Mouse (Mus musculus): ENCODE data around the gene Vat1.
"Not testable (repeated sequence)": the region's sequence is repeated elsewhere in the genome, so short reads cannot be mapped to it uniquely, and the experiment has no call there.

Gene Vat1

DNA sequence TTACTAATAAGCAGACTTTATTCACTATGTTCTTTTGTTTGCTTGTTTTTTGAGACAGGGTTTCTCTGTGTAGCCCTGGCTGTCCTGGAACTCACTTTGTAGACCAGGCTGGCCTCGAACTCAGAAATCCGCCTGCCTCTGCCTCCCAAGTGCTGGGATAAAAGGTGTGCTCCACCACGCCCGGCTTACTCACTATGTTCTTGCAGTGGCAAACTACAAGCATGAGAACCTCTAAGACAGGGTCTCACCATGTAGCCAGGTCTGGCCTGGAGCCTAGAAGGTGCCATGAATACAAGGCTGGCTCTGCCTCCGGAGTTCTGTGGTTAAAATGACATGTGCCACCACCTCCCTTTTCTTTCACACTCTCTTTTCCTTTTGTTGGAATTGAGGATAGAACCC, 521 bp upstream of the Vat1 start:
- not testable (repeated sequence) for DNase-seq (ENCODE audit: low spot score)

DNA sequence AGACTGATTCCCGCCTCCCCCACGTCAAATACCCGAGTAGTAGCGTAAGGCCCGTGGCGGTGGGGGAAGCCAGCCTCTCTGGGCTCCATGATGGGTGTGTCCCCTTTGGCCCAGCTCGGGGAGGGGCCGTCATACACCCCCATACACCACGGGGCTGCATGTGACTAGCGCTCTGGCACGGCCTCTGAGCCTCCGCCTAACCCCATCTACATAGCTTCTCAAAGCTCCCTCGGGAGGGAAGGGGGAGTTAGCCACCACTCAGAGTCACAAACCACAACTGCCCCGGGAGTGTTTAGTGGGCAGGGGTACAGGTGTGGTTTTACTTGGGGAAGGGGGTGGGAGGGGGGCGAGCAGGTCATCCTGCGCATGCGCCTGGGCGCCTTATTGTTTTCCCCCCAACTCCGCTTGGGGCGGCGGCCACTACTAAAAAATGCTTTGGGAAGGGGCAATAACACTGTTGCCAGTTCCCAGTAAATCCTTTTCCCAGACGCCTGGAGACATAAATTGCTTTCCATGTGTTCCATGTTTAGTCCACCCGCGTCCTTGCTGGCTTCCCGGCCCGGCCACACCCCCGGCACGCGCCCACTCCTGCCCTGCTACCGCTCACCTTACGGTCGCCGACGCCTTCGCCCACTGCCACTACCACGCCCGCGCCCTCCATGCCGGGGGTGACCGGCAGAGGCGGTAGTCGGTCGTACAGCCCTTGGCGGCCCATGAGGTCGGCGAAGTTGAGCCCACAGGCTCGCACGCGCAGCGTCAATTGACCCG, 745 bp downstream of the Vat1 start:
- DNase-seq (ENCODE audit: low spot score) = no peak

DNA sequence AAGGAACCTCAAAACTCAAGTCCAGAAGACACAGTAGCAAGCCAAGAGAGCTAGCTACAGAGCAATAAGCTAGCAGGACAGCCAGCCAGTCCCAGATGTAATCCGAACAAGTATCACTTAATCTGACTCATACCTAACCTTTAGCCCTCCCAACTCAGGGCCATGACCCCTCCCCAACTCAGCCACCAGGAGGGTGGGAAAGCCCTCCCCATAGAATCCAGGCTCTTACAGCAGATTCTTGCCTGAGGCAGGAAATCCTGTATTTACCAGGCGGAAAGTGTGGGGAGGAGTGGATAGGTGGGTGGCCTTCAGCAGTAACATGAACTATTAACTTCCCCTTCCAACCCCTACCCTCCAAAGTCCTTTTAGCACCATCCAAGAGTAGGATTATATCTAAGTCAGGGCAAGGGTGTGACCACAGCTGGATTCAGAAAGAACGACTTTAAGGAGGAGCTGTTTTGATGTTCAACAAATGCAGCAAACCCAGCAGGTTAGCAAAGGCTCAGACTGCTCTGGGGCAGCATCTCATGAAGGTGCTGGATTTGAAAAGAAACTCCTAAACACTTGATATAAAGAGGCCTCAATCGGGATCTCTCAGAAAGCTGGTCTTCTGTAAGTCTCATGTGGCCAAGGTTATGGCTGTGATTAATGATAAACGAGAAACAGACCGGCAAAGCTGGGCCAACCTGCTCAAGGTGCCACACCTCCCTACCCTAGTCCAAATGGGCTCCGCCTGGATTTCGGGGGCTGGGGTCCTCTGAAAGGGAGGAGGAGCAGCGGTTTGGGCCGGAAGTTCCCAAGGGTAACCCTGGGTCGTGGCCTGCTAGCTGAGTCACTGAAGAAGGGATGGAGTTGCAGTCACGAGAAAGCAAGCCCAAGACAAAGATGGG, 1.6 kb downstream of the Vat1 start, which contains the start of gene Rnd2:
Gene Rnd2 (plus strand): TSS at position 789 of the 890 bp plus-strand sequence.
- DNase-seq (ENCODE audit: low spot score) = no peak

DNA sequence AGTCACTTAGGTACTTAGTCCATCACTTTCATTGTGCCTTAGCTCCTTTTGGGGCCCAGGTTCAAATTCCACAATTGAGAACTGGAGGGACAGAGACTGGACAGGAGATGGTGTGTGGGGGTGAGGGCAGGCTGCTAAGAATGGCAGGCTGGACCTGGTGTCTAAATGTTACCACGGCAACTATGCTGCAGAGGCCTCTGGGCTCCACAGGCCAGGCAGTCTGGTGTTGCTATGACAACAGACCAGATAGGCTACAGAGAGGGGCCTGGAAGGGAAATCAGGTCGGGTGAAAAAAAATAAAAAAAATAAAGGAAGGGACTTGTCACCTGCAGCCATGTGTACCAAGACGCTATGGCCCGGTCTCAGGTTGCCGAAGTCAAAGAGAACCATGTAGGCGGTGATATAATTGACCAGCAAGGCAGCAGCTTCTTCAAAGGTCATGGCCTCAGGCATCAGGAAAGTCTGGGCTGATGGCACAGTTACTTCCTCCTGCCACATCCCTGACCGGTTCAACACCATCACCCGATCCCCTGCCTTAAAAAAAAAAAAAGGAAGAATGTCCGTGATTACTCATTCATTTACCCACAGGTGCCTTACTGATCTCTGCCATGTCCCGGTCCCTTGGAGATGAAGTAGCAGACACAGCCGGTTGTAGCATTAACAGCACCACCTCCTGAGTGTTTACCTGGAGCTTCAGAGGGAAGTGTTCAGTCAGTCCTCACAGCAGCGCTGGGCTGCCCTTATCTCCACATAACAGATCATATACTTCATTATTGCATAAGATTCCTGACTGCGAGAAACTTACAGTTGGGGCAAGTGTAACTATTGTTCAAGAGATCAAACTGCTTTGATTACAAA, 3.2 kb downstream of the Vat1 start:
- DNase-seq (ENCODE audit: low spot score) = no peak

DNA sequence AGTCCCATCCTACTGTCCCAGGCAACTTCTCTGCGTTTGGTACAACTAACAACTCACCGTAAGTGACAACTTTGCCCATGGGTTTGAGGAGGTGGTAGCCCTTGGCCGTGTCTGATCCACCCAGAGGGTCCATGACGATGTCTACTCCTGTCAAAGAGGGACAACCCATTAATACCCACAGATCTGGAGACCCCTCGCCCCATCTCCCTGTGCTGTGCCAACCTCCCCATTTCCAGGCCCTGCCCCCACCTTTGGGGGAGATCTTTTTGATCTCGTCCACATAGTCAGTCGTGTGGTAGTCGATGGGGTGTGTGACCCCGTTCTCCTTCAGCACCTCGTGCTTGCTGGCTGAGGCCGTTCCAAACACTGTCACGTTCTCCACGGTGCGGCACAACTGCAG, 3.9 kb downstream of the Vat1 start:
- no peak for DNase-seq (ENCODE audit: low spot score)

DNA sequence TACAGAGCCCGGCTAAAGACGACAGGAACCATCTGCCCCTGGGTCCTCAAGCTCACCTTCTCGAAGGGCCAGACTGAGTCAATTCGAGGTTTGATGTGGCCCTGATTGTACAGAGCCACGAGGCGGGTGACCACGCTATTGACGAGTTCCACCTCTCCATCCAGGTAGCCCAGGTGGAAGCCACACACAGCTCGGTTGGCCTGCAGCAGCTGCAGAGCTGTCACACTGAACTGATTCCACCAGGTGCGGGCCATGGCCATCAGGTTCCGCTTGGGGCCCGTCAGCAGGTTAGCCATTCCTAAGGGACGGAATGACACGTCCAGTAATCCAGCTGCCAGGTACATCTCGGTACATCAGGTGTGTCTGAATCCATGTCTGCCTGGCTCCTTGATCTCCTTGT, 5.7 kb downstream of the Vat1 start:
- DNase-seq (ENCODE audit: low spot score) = no peak

DNA sequence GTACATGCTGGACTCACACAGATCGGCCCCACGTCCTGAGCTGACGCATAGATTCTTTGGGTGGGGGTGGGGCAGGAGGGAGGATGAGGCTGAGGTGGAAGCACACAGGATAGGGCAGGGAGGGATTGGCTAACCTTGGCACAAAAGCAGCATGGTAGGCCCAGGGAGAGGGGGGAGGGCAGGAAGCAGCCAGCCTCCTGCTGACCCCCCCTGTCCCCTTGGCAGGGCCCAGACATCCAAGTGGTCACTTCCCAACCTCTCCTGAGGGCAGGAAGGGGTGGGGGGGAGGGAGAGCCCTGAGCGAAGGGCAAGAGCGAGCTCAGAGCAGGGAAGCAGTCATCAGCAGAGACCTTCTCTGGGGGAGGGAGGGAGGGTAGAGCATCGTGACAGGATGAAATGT, 6.3 kb downstream of the Vat1 start:
- DNase-seq (ENCODE audit: low spot score) = no peak

DNA sequence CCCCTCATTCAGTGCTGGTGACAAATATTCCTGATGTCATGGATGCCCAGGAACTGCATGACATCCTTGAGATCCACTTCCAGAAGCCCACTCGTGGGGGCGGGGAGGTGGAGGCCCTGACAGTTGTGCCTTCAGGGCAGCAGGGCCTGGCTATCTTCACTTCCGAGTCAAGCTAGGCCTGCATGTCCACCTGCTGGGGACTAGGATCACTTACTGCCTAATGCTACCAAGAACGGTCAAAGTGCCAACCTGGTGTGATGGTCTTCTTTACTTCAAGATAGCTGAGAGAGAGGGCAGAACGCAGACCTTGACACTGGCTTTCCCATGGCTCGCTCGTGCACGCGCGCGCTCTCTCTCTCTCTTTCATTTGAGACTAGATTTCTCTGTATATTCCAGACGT, 7.8 kb downstream of the Vat1 start:
- DNase-seq (ENCODE audit: low spot score) = no peak

DNA sequence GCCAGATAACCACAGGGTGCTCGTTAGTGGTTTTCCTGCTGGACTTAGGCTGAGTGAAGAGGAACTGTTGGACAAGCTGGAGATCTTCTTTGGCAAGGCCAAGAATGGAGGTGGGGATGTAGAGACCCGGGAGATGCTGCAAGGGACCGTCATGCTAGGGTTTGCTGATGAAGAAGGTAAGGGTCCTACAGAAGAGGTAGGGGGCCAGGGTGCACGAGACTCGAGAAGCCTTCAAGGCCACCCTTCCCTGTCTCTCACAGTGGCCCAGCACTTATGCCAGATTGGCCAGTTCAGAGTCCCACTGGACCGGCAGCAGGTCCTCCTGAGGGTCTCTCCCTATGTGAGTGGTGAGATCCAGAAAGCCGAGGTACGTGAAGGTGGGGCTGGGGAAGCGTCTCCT, 8.4 kb downstream of the Vat1 start:
- DNase-seq (ENCODE audit: low spot score) = no peak

DNA sequence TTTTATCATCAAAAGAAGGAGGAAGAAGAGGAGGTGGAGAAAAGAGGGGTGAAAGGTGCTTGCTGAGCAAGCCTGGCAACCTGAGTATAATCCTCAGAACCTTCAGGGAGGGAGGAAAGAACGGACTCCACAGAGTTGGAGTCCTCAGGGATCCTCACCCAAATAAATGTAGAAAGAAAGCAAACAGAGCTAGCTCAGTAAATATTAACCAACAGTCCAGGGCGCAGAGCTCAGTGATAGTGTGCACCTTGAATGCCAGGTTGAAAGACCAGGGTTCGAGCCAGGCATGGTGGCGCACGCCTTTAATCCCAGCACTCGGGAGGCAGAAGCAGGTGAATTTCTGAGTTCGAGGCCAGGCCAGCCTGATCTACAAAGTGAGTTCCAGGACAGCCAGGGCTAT, 10.4 kb downstream of the Vat1 start:
- no peak for DNase-seq (ENCODE audit: low spot score)

DNA sequence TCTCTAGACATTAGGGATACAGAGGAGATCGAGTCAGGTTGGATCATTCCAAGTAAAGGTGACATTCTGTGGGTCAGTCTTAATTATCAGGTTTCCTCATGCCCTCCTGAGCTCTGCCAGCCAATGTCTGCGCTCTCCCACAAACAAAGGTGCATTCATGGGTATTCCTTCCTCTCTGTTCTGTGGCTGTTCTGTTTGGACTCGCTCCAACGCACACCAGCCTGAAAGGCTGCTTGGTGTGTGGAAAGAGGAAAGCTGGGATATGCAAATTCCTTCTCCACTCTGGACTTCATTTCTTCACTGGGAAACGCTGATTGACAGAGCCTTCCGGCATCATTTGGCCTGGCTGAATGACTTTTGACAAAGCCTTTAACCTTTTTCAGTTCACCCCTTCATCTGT, 11.3 kb downstream of the Vat1 start:
- no peak for DNase-seq (ENCODE audit: low spot score)

DNA sequence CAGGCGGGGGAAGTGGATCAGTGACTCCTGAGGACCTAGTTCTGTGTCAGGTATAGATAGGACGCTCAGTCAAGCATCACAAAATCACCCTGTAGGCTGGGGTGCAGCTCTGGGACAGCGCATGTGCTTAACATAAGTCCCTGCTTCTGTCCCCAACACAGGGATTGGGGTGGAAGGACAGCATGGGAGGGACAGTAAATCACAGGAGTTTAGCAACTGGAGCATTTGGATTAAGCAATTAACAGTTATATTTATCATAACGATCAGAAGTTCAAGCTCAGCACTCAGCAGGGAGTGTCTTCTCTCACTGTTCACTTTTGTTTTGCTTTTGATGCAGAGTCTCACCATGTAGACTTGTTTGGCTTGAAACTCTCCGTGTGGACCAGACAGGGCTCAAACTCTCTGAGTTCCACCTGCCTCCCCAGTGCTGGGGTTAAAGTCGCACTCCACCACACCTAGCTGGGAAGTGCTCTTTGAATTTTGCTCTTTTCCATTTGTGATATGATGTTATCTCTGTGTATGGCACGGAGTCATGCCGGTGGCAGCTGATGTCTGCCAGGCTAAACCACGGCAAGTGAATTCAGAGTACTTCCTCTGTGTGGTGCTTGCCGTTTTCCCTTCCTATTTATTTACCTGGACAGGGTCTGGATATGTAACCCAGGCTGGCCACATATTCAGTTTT, 13.8 kb downstream of the Vat1 start:
- DNase-seq (ENCODE audit: low spot score) = no peak

DNA sequence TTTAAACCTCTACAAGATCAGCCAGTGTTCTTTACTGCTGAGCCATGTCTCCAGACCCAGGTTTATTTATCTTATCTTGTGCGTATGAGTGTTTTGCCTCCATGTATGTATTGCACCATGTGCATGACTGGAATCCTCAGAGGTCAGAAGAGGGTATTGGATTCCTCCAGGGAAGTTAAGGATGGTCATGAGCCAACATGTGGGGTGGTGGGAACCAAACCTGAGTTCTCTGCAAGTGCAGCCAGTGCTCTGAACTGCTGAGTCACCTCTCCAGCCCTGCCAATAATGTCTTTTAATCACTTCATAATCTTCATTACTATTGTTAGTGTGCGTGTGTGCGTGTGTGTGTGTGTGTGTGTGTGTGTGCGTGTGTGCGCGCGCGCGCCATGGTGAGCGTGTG, 14.5 kb downstream of the Vat1 start:
- DNase-seq (ENCODE audit: low spot score) = no peak

DNA sequence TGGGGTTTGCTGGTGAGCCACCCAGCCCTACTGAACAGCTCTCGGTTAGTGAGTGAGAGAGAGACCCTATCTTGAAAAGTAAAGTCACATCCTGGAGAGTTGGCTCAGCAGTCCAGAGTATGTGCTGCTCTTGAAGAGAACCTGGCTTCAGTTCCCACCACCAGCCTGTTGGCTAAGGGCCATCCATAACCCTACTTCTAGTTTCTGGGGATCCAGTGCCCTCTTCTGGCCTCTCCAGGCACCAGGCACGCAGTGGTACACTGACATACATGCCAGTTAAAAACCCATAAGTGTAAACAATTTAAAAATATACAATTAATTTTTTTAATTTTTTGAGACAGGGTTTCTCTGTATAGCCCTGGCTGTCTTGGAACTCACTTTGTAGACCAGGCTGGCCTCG, 15.6 kb downstream of the Vat1 start:
- DNase-seq (ENCODE audit: low spot score) = no peak

DNA sequence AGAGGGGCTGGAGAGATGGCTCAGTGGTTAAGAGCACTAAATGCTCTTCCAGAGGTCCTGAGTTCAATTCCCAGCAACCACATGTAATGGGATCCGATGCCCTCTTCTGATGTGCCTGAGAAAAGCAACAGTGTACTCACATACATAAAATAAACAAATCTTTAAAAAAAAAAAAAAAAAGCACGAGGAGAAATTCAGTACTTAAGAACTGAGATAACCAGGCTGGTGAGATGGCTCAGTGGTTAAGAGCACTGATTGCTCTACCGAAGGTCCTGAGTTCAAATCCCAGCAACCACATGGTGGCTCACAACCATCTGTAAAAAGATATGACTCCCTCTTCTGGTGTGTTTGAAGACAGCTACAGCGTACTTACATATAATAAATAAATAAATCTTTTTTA, 16.4 kb downstream of the Vat1 start:
- not testable (repeated sequence) for DNase-seq (ENCODE audit: low spot score)

DNA sequence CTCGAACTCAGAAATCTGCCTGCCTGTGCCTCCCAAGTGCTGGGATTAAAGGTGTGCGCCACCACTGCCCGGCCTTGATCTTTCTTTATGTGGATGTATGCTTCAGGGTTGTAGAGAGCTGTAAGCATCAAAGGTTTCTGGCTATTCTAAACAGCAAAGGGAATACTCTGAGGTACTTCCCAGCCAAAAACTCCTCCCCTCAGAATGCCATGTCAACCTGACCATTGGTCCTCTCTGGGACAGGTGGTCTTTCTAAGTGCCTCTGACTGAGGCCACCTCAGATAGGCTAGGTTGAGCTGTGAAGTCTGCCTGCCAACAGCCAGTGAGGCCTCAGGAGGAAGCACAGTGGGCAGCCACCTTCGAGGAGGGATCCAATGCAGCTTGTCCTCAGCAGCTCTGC, 17.1 kb downstream of the Vat1 start:
- no peak for DNase-seq (ENCODE audit: low spot score)

DNA sequence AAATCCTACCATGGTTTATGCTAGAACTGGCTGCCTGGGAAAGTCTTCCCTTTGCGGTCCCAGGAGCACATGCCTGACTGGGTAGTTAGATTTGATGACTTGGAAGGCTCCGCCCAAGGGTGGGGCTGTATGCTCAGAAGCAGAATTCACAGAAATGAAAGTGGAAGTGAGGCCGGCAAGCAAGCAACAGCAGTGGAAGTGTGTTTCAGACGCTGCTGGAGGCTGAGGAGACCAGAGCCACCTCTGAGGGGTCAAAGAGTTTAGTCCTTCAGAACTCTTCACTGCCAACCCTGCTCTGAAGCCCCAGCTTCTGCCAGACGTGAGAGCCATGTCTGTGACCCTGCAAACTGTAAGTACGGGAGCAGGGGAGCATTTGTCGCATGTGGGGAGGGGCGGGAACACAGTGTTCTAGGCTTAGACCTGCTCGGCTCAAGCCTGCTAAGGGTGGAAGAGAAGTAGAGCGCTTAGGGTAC, 17.7 kb downstream of the Vat1 start, which contains the start of gene Ifi35:
Gene Ifi35 (plus strand): TSS at position 134 of the 473 bp plus-strand sequence.
- DNase-seq (ENCODE audit: low spot score) = peak; percentile 93

DNA sequence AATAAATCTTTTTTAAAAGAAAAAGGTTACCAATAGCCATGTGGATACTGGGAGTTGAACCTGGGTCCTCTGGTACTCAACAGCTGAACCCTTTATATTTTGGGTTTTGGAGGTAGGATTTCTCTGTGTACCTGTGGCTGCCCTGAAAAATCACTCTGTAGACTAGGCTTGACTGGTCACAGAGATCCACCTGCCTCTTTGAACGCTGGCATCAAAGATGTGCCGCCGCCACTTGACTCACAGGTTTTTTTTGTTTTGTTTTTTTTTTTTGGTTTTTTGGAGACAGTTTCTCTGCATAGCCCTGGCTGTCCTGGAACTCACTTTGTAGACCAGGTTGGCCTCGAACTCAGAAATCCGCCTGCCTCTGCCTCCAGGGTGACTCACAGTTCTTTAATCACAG, 18.2 kb downstream of the Vat1 start:
- DNase-seq (ENCODE audit: low spot score) = no peak

DNA sequence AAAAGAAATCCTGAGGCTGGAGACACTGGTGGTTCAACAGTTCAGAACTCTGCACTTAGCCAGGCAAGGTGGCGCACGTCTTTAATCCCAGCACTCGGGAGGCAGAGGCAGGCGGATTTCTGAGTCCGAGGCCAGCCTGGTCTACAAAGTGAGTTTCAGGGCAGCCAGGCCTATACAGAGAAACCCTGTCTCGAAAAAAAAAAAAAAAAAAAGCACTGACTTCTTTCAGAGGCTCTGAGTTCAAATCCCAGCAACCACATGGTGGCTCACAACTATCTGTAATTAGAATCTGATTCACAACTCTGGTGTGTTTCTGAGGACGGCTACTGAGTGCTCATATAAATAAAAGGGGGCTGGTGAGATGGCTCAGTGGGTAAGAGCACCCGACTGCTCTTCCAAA, 19.2 kb downstream of the Vat1 start:
- DNase-seq (ENCODE audit: low spot score) = not testable (repeated sequence)

DNA sequence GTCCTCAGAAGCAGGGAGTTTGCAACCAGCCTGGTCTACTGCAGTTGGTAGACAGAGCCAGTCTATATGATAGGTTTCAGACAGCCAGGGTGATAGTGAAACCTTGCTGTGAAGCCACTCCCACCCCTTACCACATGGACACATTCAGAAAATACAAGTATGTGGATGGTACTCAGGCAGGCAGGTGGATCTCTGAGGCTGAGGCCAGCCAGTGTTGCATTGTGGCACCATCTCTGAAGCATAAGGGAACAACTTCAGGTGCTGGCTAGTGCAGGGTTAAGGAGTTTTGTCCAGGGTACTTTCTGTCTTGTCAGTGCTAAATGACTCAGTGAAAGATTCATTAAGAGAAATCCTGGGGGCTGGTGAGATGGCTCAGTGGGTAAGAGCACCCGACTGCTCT, 19.7 kb downstream of the Vat1 start:
- no peak for DNase-seq (ENCODE audit: low spot score)

DNA sequence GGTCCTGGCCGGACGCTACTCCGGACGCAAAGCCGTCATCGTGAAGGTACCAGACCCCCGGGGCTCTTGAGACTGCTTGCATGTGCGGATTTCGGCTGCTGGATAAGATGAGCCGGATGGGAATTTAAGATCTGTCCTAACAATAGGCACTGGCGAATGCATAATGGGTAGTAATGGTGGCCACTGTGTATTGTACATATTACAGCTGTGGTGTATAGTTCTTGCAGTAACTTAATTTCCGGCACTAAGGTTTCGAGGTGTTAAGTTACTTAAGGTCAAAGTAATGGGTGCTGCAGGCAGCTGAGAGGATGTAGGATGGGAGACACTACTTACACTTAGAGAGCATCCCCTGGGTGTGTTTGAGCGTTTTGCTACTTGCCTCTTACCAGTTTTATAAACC, 23.3 kb downstream of the Vat1 start:
- no peak for DNase-seq (ENCODE audit: low spot score)
